Mouse (Mus musculus) stomach, embryonic 14.5 days (tissue): ENCODE measurements around the gene Aven. TPM values are rescaled to one million over a fixed set of nuclear protein-coding genes. Genes with fewer than 3 reads are reported as not detected.

Experiments
- ATAC-seq: fragments of 200-750 bp; cut with Nextera tagmentation; 2 replicates; pipeline ENCODE4 v1.8.0; 2017; ENCODE audit warnings: low read depth, moderate TSS enrichment; ENCODE audit not compliant: insufficient number of reproducible peaks, insufficient read depth, low FRiP score
- H3K27ac ChIP-seq: fragments of 300-500 bp; sonication (generic); 2 replicates; pipeline ENCODE4 v1.5.1; 2014; ENCODE audit warnings: mild to moderate bottlenecking, low read length, moderate library complexity, mixed read lengths
- H3K27me3 ChIP-seq: fragments of 300-500 bp; sonication (generic); 2 replicates; pipeline ENCODE4 v1.6.1; 2014; ENCODE audit warnings: low read length, control low read depth, mixed read lengths; ENCODE audit not compliant: control insufficient read depth, insufficient read depth
- H3K36me3 ChIP-seq: fragments of 300-500 bp; sonication (generic); 2 replicates; pipeline ENCODE4 v1.6.1; 2014; ENCODE audit warnings: mild to moderate bottlenecking, control low read depth, low read length, moderate library complexity, mixed read lengths; ENCODE audit not compliant: control insufficient read depth, insufficient read depth
- H3K4me1 ChIP-seq: fragments of 300-500 bp; sonication (generic); 2 replicates; pipeline ENCODE4 v1.6.1; 2014; ENCODE audit warnings: low read length, control low read depth, mixed read lengths; ENCODE audit not compliant: control insufficient read depth, insufficient read depth
- H3K4me2 ChIP-seq: fragments of 300-500 bp; sonication (generic); replicated peaks from 2 replicates; pipeline ENCODE4 v1.6.1; 2014; ENCODE audit warnings: low read depth, low read length, control low read depth
- H3K4me3 ChIP-seq: fragments of 300-500 bp; sonication (generic); 2 replicates; pipeline ENCODE4 v1.5.1; 2014; ENCODE audit warnings: low read depth, low read length, control low read depth
- H3K9ac ChIP-seq: fragments of 300-500 bp; sonication (generic); replicated peaks from 2 replicates; pipeline ENCODE4 v1.6.1; 2014; ENCODE audit warnings: low read depth, mild to moderate bottlenecking, control low read depth, low read length, moderate library complexity, mixed read lengths
- H3K9me3 ChIP-seq: fragments of 300-500 bp; sonication (generic); 2 replicates; pipeline ENCODE4 v1.6.1; 2016; ENCODE audit warnings: low read depth, low read length, control low read depth; ENCODE audit not compliant: control insufficient read depth
- WGBS: fragments of 180-500 bp; shearing (Covaris S2); extraction: QIAGEN DNeasy Blood & Tissue Kit; methylation state at CpG from one replicate; pipeline ENCODE4 v1.1.7; 2014; 5-methylcytosine and 5-hydroxymethylcytosine counted together
- polyA plus RNA-seq: library from polyadenylated mRNA; unstranded; fragments of >200 nt; fragmentation: Nextera tagmentation; extraction: Ambion mirVana; gene quantifications from 2 replicates; pipeline ENCODE4 v1.2.1, GENCODE M21; 2014

The Aven gene
- polyA plus RNA-seq, 1 experiment from 2014 or later: 7.1 TPM

- H3K4me2 ChIP-seq: no peak overlapping the region
- 0% methylated on average over 2 of the region's 2 CpGs for WGBS
- no peaks in the 10 kb centered on the region for H3K9me3 ChIP-seq
- no peak overlapping the region for H3K27ac ChIP-seq
- ATAC-seq: no peak
- no peak overlapping the region for H3K4me3 ChIP-seq
- no peak overlapping the region for H3K9ac ChIP-seq
- no peaks in the 10 kb centered on the region for H3K36me3 ChIP-seq
- H3K27me3 ChIP-seq: no peaks in the 10 kb centered on the region
- H3K4me1 ChIP-seq: no peaks in the 10 kb centered on the region
Measured at GRCm38 (mm10) chr2:112481564-112481963, 11.2 kb upstream of the Aven start.

- Histone ChIP-seq H3K9ac (no peak overlapping the region), H3K27ac (peak overlapping the region; percentile 49; the same call in 1 of the 2 replicates), H3K27me3 (no peaks in the 10 kb centered on the region), H3K4me2 (no peak overlapping the region), H3K4me1 (no peaks in the 10 kb centered on the region), H3K36me3 (no peaks in the 10 kb centered on the region), H3K9me3 (no peaks in the 10 kb centered on the region), H3K4me3 (no peak overlapping the region)
- peak; percentile 50; the same call in 1 of the 2 replicates for ATAC-seq
- 58% methylated on average over 5 of the region's 5 CpGs for WGBS
Measured at GRCm38 (mm10) chr2:112482533-112483333, 10.0 kb upstream of the Aven start.

DNA sequence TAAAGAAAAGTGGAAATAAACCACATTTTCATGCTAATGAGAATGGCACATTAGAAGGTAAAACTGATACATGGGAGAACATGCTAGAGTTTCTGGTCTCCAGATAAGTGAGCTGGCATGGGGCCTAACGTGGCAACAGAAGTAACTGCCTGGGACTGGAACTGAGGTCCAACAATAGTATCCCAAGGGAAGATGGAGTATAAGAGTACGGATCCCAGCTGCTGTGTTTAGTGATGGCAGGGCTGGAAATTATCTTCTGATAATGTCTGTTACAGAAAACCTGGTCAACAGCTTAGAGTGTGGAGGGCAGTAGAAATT is 9.5 kb upstream of the Aven start:
- Histone ChIP-seq H3K9me3 (no peaks in the 10 kb centered on the region), H3K36me3 (no peaks in the 10 kb centered on the region), H3K9ac (no peak overlapping the region), H3K27me3 (no peaks in the 10 kb centered on the region), H3K4me1 (no peaks in the 10 kb centered on the region), H3K27ac (peak overlapping the region; percentile 49; the same call in 1 of the 2 replicates), H3K4me2 (no peak overlapping the region), H3K4me3 (no peak overlapping the region)
- ATAC-seq: no peak
- WGBS: 72% methylated on average over 2 of the region's 2 CpGs

DNA sequence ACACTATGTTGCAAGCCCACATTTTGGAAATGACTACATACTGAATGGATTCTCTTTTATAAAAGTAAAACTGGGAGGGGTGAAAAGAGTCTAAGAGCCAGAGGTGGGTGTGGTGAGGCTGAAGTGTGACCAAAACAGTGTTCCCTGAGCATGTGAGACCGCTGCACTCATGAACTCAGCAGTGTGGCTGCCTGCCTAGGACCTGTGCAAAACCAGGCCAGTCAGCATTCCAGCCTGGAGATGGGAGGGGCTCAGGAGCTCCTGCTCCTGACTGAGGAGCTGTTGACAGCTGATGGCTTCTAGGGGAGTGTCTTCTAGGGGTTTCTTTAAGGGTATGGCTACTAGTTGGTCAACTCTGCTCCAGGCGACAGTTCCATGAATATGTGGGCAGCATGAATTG is 7.9 kb upstream of the Aven start:
- H3K36me3 ChIP-seq: no peaks in the 10 kb centered on the region
- no peaks in the 10 kb centered on the region for H3K27me3 ChIP-seq
- WGBS: 68% methylated on average over 2 of the region's 2 CpGs
- no peak overlapping the region for H3K4me2 ChIP-seq
- H3K27ac ChIP-seq: no peak overlapping the region
- no peak overlapping the region for H3K4me3 ChIP-seq
- no peak overlapping the region for H3K9ac ChIP-seq
- no peak for ATAC-seq
- no peaks in the 10 kb centered on the region for H3K9me3 ChIP-seq
- H3K4me1 ChIP-seq: no peaks in the 10 kb centered on the region

DNA sequence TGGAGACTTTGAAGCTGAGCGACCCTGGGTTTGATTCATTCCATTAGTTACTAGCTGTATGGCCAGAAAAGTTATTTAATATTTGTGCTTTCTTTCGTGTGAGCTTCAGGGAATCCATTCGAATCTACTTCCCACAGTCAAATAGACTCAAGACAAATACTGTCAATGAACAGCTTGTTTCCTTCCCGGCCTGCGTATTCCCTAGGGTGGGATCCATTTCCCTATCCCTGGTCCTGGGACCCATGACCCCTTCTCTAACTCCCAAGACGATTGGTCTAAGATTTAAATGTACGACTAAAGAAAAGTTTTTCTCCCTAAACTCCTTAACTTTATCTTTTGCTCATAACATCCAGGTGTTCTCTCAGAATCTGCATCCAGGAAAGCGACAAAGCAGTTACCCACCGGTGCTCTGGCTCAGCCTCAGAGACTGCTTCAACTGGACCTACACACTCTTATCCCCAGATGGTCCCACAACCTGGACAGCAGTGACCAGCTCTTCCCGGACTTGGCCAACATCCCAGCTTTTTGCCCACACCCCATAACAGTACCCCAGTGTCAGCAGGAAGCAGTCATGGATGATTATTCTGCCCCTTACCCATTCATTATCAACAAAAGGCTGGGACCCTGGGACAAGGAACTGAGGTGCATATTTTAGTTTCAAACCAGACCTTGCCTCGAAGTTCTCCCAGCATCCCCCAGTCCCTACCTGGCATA is 2.1 kb upstream of the Aven start:
- Histone ChIP-seq H3K27ac (no peak overlapping the region), H3K27me3 (no peaks in the 10 kb centered on the region), H3K4me2 (no peak overlapping the region), H3K36me3 (no peaks in the 10 kb centered on the region), H3K4me3 (no peak overlapping the region), H3K9ac (no peak overlapping the region), H3K4me1 (0 out of 2 replicates have a peak, but pooled peaks cover 3% of the 10 kb centered on the region), H3K9me3 (no peaks in the 10 kb centered on the region)
- WGBS: 75% methylated on average over 11 of the region's 11 CpGs
- ATAC-seq: no peak

GRCm38 (mm10) chr2:112491629-112492028 is 1.1 kb upstream of the Aven start:
- no peaks in the 10 kb centered on the region for H3K36me3 ChIP-seq
- no peak overlapping the region for H3K4me2 ChIP-seq
- no peak overlapping the region for H3K27ac ChIP-seq
- ATAC-seq: no peak
- 0 out of 2 replicates have a peak, but pooled peaks cover 3% of the 10 kb centered on the region for H3K4me1 ChIP-seq
- H3K9ac ChIP-seq: no peak overlapping the region
- no peaks in the 10 kb centered on the region for H3K27me3 ChIP-seq
- 55% methylated on average over 5 of the region's 5 CpGs for WGBS
- H3K4me3 ChIP-seq: no peak overlapping the region
- no peaks in the 10 kb centered on the region for H3K9me3 ChIP-seq

DNA sequence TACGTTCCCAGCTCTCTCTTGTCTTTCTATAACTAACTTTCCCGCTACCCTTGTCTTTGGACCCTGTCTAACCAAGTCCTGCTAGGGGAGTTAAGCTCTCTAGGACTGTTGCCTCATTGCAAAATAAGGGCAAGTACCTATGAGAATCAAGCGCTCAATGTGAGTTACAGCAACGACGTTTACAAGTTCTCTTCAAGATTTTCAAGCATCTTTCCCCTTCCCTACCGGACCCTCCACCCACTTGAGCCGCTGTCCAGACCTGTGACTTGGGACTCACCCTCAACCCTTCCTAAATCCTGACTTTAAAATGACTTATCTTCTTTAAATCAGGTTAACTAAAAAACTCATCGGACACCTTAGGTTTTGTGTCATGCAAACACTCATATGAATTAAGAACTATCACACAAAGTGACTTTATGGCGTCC is 321 bp upstream of the Aven start:
- H3K4me1 ChIP-seq: 0 out of 2 replicates have a peak, but pooled peaks cover 3% of the 10 kb centered on the region
- no peaks in the 10 kb centered on the region for H3K27me3 ChIP-seq
- H3K27ac ChIP-seq: peak overlapping the region; percentile 99
- no peaks in the 10 kb centered on the region for H3K36me3 ChIP-seq
- H3K9me3 ChIP-seq: no peaks in the 10 kb centered on the region
- peak overlapping the region; percentile 58 for H3K4me3 ChIP-seq
- peak overlapping the region; percentile 70 for H3K4me2 ChIP-seq
- 6% methylated on average over 9 of the region's 9 CpGs for whole genome bisulfite sequencing
- no peak for ATAC-seq
- H3K9ac ChIP-seq: peak overlapping the region; percentile 97

DNA sequence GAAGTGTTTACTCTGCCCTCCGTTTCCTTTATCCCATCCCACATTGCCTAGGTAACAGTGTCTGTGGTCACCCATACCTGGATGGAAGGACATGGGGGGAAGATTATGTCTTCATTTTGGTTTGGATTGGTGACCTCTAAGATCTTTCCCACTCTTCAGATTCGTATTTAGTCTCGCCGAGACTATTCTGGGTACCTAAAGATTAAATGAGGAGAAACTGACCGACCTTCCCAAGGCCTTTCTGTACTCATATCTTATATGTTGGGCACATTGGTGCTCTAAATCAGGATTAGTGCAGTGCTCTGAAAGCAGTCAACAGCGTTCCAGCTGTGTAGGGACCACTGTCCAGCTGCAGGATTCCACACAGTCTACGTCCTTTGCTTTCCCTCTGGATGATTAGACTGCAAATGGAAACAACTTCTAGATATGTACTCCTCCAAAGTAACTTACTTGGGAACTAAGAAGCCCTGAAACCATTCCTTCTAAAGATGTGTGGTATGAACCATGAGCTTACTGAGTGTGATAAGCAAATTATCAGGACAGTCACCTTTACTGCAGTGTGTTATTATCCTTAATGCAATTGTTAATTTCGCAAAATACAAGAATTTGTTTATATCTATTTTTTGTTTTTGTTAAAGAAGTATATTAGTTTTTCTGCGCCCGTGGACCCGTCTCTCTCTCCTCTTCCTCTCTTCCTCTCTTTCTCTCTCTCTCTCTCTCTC is 936 bp downstream of the Aven start:
- Histone ChIP-seq H3K9me3 (no peaks in the 10 kb centered on the region), H3K27me3 (no peaks in the 10 kb centered on the region), H3K9ac (peak overlapping the region; percentile 97), H3K4me3 (peak overlapping the region; percentile 58), H3K4me1 (0 out of 2 replicates have a peak, but pooled peaks cover 3% of the 10 kb centered on the region), H3K27ac (peak overlapping the region; percentile 99), H3K4me2 (peak overlapping the region; percentile 70), H3K36me3 (no peaks in the 10 kb centered on the region)
- 40% methylated on average over 11 of the region's 11 CpGs for WGBS
- no peak for ATAC-seq
